Comparison of ENCODE assay signal across 10 mouse cellular contexts in genomic region chr2:58174476-58175286, GRCm38 (mm10). TPM values are rescaled to one million over a fixed set of nuclear protein-coding genes. Genes with fewer than 3 reads are reported as not detected.
DNase-seq lines count a peak whose midpoint lies in the region; ATAC-seq and TF ChIP-seq lines count a peak whose summit lies in the region.
"Had no signal": no experiment of that assay in that cellular context is flagged by ENCODE, and none has a peak within 500 bp of the region (broad histone marks: within the 10 kb centered on the region; RNA-seq: fewer than 3 reads in every experiment).

No protein-coding gene starts in this region.

- ATAC-seq in embryonic facial prominence, embryonic 14.5 days (ENCODE audit: low read depth) = 0 out of 2 replicates have a peak, but pooled peaks have one; percentile 53
- ATAC-seq in lung, postnatal 0 days = peak; percentile 35; the same call in 1 of the 2 replicates
- peak; percentile 92 for ATAC-seq in hindbrain, embryonic 13.5 days (ENCODE audit: low FRiP score)
- peak; percentile 79 for ATAC-seq in midbrain, postnatal 0 days (ENCODE audit: low FRiP score)
- no peak for ATAC-seq in intestine, postnatal 0 days
- no peak for ATAC-seq in kidney, embryonic 14.5 days (ENCODE audit: low FRiP score, low TSS enrichment)

- H3K9me3 ChIP-seq in embryonic facial prominence, embryonic 14.5 days (ENCODE audit: control insufficient read depth, low read length) = no peaks in the 10 kb centered on the region
- H3K9me3 ChIP-seq in embryonic facial prominence, embryonic 10.5 days = no peaks in the 10 kb centered on the region
- H3K9me3 ChIP-seq in lung, postnatal 0 days (ENCODE audit: low read length) = no peaks in the 10 kb centered on the region
- no peaks in the 10 kb centered on the region for H3K9me3 ChIP-seq in hindbrain, embryonic 13.5 days
- no peaks in the 10 kb centered on the region for H3K9me3 ChIP-seq in midbrain, postnatal 0 days (ENCODE audit: low read length)
- H3K9me3 ChIP-seq in intestine, postnatal 0 days (ENCODE audit: control insufficient read depth) = no peaks in the 10 kb centered on the region
- H3K9me3 ChIP-seq in kidney, embryonic 14.5 days (ENCODE audit: control insufficient read depth, low read length) = no peaks in the 10 kb centered on the region
- H3K9me3 ChIP-seq: limb, embryonic 15.5 days had no signal

- no peak overlapping the region for H3K4me2 ChIP-seq in embryonic facial prominence, embryonic 14.5 days (ENCODE audit: low read depth, low read length)
- no peak overlapping the region for H3K4me2 ChIP-seq in lung, postnatal 0 days (replicated peaks; ENCODE audit: low read depth, low read length)
- H3K4me2 ChIP-seq in hindbrain, embryonic 13.5 days = peak overlapping the region; percentile 30; the same call in 1 of the 2 replicates
- no peak overlapping the region for H3K4me2 ChIP-seq in midbrain, postnatal 0 days (ENCODE audit: low read depth, low read length, poor library complexity, severe bottlenecking)
- H3K4me2 ChIP-seq in intestine, postnatal 0 days (replicated peaks; ENCODE audit: low read depth) = no peak overlapping the region
- no peak overlapping the region for H3K4me2 ChIP-seq in kidney, embryonic 14.5 days (replicated peaks; ENCODE audit: low read depth, low read length)
- H3K4me2 ChIP-seq: limb, embryonic 15.5 days had no signal

- no peak overlapping the region for H3K27ac ChIP-seq in embryonic facial prominence, embryonic 14.5 days (replicated peaks; ENCODE audit: low read depth, low read length)
- no peak overlapping the region for H3K27ac ChIP-seq in embryonic facial prominence, embryonic 10.5 days (replicated peaks)
- H3K27ac ChIP-seq in lung, postnatal 0 days (ENCODE audit: low read length) = no peak overlapping the region
- peak overlapping the region; percentile 74 for H3K27ac ChIP-seq in hindbrain, embryonic 13.5 days
- peak overlapping the region; percentile 52; the same call in 1 of the 2 replicates for H3K27ac ChIP-seq in midbrain, postnatal 0 days (ENCODE audit: low read depth, low read length)
- no peak overlapping the region for H3K27ac ChIP-seq in intestine, postnatal 0 days (ENCODE audit: low read depth, low read length)
- H3K27ac ChIP-seq in kidney, embryonic 14.5 days (ENCODE audit: low read depth, low read length) = no peak overlapping the region
- H3K27ac ChIP-seq: limb, embryonic 15.5 days had no signal

- no peak for TF ChIP-seq CTCF in lung, postnatal 0 days (IDR thresholded peaks at IDR 0.05)
- TF ChIP-seq CTCF in midbrain, postnatal 0 days (IDR thresholded peaks at IDR 0.05) = no peak
- TF ChIP-seq CTCF in intestine, postnatal 0 days (IDR thresholded peaks at IDR 0.05; ENCODE audit: low read depth) = no peak

- H3K36me3 ChIP-seq in embryonic facial prominence, embryonic 14.5 days (ENCODE audit: control insufficient read depth, insufficient read depth, low read length) = no peaks in the 10 kb centered on the region
- no peaks in the 10 kb centered on the region for H3K36me3 ChIP-seq in embryonic facial prominence, embryonic 10.5 days (replicated peaks)
- H3K36me3 ChIP-seq in lung, postnatal 0 days (ENCODE audit: insufficient read depth, low read length) = no peaks in the 10 kb centered on the region
- no peaks in the 10 kb centered on the region for H3K36me3 ChIP-seq in hindbrain, embryonic 13.5 days
- H3K36me3 ChIP-seq in midbrain, postnatal 0 days (ENCODE audit: insufficient read depth, low read length) = no peaks in the 10 kb centered on the region
- H3K36me3 ChIP-seq in intestine, postnatal 0 days (ENCODE audit: control insufficient read depth, insufficient read depth) = no peaks in the 10 kb centered on the region
- no peaks in the 10 kb centered on the region for H3K36me3 ChIP-seq in kidney, embryonic 14.5 days (ENCODE audit: control insufficient read depth, insufficient read depth, low read length)
- H3K36me3 ChIP-seq: limb, embryonic 15.5 days had no signal

- DNase-seq in embryonic facial prominence, embryonic 14.5 days (ENCODE audit: low spot score) = no peak
- no peak for DNase-seq in embryonic facial prominence, embryonic 10.5 days (ENCODE audit: low spot score)
- no peak for DNase-seq in lung, postnatal 0 days (ENCODE audit: low spot score)
- DNase-seq in lung, adult 18-20 months = no peak
- peak; percentile 55 for DNase-seq in midbrain, postnatal 0 days (ENCODE audit: low spot score)
- DNase-seq: thymus, postnatal 36 days had no signal

- no peak for TF ChIP-seq EP300 in lung, postnatal 0 days (IDR thresholded peaks at IDR 0.05)

- no peaks in the 10 kb centered on the region for H3K27me3 ChIP-seq in embryonic facial prominence, embryonic 14.5 days (replicated peaks; ENCODE audit: control insufficient read depth, insufficient read depth, low read length)
- no peaks in the 10 kb centered on the region for H3K27me3 ChIP-seq in embryonic facial prominence, embryonic 10.5 days (replicated peaks; ENCODE audit: low read depth, poor library complexity, severe bottlenecking)
- H3K27me3 ChIP-seq in lung, postnatal 0 days (replicated peaks; ENCODE audit: insufficient read depth, low read length) = no peaks in the 10 kb centered on the region
- no peaks in the 10 kb centered on the region for H3K27me3 ChIP-seq in hindbrain, embryonic 13.5 days
- no peaks in the 10 kb centered on the region for H3K27me3 ChIP-seq in midbrain, postnatal 0 days (ENCODE audit: insufficient read depth, low read length)
- no peaks in the 10 kb centered on the region for H3K27me3 ChIP-seq in intestine, postnatal 0 days (replicated peaks; ENCODE audit: control insufficient read depth, insufficient read depth, low read length)
- no peaks in the 10 kb centered on the region for H3K27me3 ChIP-seq in kidney, embryonic 14.5 days (ENCODE audit: control insufficient read depth, insufficient read depth, low read length)
- H3K27me3 ChIP-seq: limb, embryonic 15.5 days had no signal

- H3K4me3 ChIP-seq in embryonic facial prominence, embryonic 14.5 days (ENCODE audit: low read depth, low read length) = no peak overlapping the region
- H3K4me3 ChIP-seq in embryonic facial prominence, embryonic 10.5 days = no peak overlapping the region
- H3K4me3 ChIP-seq in lung, postnatal 0 days (ENCODE audit: low read depth, low read length) = no peak overlapping the region
- H3K4me3 ChIP-seq in hindbrain, embryonic 13.5 days = no peak overlapping the region
- H3K4me3 ChIP-seq in midbrain, postnatal 0 days (ENCODE audit: low read depth, low read length) = no peak overlapping the region
- no peak overlapping the region for H3K4me3 ChIP-seq in intestine, postnatal 0 days (ENCODE audit: low read depth, low read length)
- H3K4me3 ChIP-seq in kidney, embryonic 14.5 days (ENCODE audit: low read length) = no peak overlapping the region
- H3K4me3 ChIP-seq: limb, embryonic 15.5 days had no signal

- WGBS in embryonic facial prominence, embryonic 14.5 days = 54% methylated on average over 9 of the region's 9 CpGs
- 83% methylated on average over 9 of the region's 9 CpGs for WGBS in embryonic facial prominence, embryonic 10.5 days
- WGBS in lung, postnatal 0 days = 60% methylated on average over 9 of the region's 9 CpGs
- 43% methylated on average over 9 of the region's 9 CpGs for WGBS in hindbrain, embryonic 13.5 days
- WGBS in midbrain, postnatal 0 days = 30% methylated on average over 9 of the region's 9 CpGs
- 69% methylated on average over 9 of the region's 9 CpGs for WGBS in intestine, postnatal 0 days
- WGBS in kidney, embryonic 14.5 days = 69% methylated on average over 9 of the region's 9 CpGs

- H3K9ac ChIP-seq in embryonic facial prominence, embryonic 14.5 days (ENCODE audit: low read depth, low read length) = no peak overlapping the region
- no peak overlapping the region for H3K9ac ChIP-seq in lung, postnatal 0 days (replicated peaks; ENCODE audit: low read depth)
- 0 out of 2 replicates have a peak overlapping the region, but pooled peaks have one; percentile 6 for H3K9ac ChIP-seq in hindbrain, embryonic 13.5 days
- H3K9ac ChIP-seq in midbrain, postnatal 0 days (replicated peaks; ENCODE audit: low read length, poor library complexity, severe bottlenecking) = no peak overlapping the region
- H3K9ac ChIP-seq in intestine, postnatal 0 days (ENCODE audit: low read depth, low read length) = no peak overlapping the region
- no peak overlapping the region for H3K9ac ChIP-seq in kidney, embryonic 14.5 days (ENCODE audit: low read depth, low read length)
- H3K9ac ChIP-seq: limb, embryonic 15.5 days had no signal

- peaks cover 4% of the 10 kb centered on the region; the same call in 1 of the 2 replicates for H3K4me1 ChIP-seq in embryonic facial prominence, embryonic 14.5 days (ENCODE audit: control insufficient read depth, insufficient read depth, low read length)
- H3K4me1 ChIP-seq in embryonic facial prominence, embryonic 10.5 days = no peaks in the 10 kb centered on the region
- no peaks in the 10 kb centered on the region for H3K4me1 ChIP-seq in lung, postnatal 0 days (ENCODE audit: insufficient read depth, low read depth, low read length)
- H3K4me1 ChIP-seq in hindbrain, embryonic 13.5 days (replicated peaks) = peaks cover 8% of the 10 kb centered on the region
- H3K4me1 ChIP-seq in midbrain, postnatal 0 days (ENCODE audit: insufficient read depth, low read length) = no peaks in the 10 kb centered on the region
- no peaks in the 10 kb centered on the region for H3K4me1 ChIP-seq in intestine, postnatal 0 days (replicated peaks; ENCODE audit: control insufficient read depth, insufficient read depth, low read length)
- no peaks in the 10 kb centered on the region for H3K4me1 ChIP-seq in kidney, embryonic 14.5 days (ENCODE audit: control insufficient read depth, insufficient read depth, low read length)

RNA-seq across cellular contexts. Expression of gene Cytip, which starts 20.7 kb away (rescaled TPM):
- 1.8 and 3.2 TPM in 2 replicates for polyA plus RNA-seq in embryonic facial prominence, embryonic 14.5 days (2014; fragmentation: Nextera tagmentation; extraction: Ambion mirVana)
- 0.15 and 0.80 TPM in 2 replicates for polyA plus RNA-seq in embryonic facial prominence, embryonic 10.5 days (2016; fragmentation: Nextera tagmentation; extraction: Ambion mirVana)
- polyA plus RNA-seq in lung, postnatal 0 days (2015; fragmentation: Nextera tagmentation; extraction: Ambion mirVana) = 16.3 and 19.0 TPM in 2 replicates
- polyA plus RNA-seq in hindbrain, embryonic 13.5 days (2015; fragmentation: Nextera tagmentation; extraction: Ambion mirVana) = 0.35 TPM in 1 of 2 replicates, not detected in the other
- total RNA-seq in midbrain, postnatal 0 days (2014; rRNA removed) = 0.11 TPM in 1 of 2 replicates, not detected in the other
- polyA plus RNA-seq in midbrain, postnatal 0 days (2015; fragmentation: Nextera tagmentation; extraction: Ambion mirVana) = 0.21 TPM in 1 of 2 replicates, not detected in the other
- polyA plus RNA-seq in intestine, postnatal 0 days (2015; fragmentation: Nextera tagmentation; extraction: Ambion mirVana) = 0.98 and 1.0 TPM in 2 replicates
- polyA plus RNA-seq in kidney, embryonic 14.5 days (2014; fragmentation: Nextera tagmentation; extraction: Ambion mirVana) = 0.29 and 1.0 TPM in 2 replicates

Comparison
In these comparisons a context has a peak if more than half of its experiments do, and no peak if none do; other contexts are left out.
1. ATAC-seq: peak in embryonic facial prominence, embryonic 14.5 days (single experiment), lung, postnatal 0 days (single experiment), hindbrain, embryonic 13.5 days (single experiment) and midbrain, postnatal 0 days (single experiment); none in intestine, postnatal 0 days (single experiment) and kidney, embryonic 14.5 days (single experiment).
2. H3K27ac ChIP-seq: peak in hindbrain, embryonic 13.5 days (single experiment) and midbrain, postnatal 0 days (single experiment); none in embryonic facial prominence, embryonic 14.5 days (single experiment), embryonic facial prominence, embryonic 10.5 days (single experiment), lung, postnatal 0 days (single experiment), intestine, postnatal 0 days (single experiment) and kidney, embryonic 14.5 days (single experiment).